Mouse (Mus musculus): ENCODE measurements around the gene Grik4. TPM values are rescaled to one million over a fixed set of nuclear protein-coding genes. Genes with fewer than 3 reads are reported as not detected.
"Not testable (repeated sequence)": the region's sequence is repeated elsewhere in the genome, so short reads cannot be mapped to it uniquely, and the experiment has no call there.

The Grik4 gene
- polyA plus RNA-seq, 1 experiment: 0.16 TPM

DNA sequence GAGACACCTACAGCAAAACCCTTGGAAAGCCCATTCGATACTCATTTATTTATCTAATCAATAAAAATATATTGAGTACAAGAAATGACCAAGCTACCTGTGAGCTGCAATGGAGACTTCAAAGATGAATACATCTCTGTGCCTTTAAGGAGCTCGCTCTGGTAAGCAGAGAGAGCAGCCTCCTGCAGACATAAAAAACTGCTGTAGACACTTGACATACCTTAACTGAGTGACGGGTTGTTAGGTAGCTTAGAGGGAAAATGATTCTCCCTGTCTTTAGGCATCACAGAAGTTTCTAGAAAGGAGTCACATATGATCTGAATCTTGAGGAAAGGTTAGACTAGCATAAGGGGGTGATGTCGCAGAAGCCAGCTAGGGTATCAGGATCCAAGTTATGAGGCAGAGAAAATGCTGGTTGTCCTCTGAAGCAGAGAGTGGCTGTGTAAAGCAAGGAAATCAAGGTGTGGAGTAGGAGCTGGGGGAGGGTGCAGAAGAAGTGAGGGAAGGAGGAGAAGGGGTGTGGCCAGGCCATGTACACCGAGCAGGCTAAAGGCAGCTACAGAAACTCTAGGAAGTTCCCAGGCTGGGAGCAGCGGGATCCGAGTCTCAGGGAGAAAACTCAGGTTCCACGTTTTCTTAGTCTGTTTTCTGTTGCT lies 160.9 kb downstream of the Grik4 start:
- Histone ChIP-seq H3K4me1 (replicated peaks; ENCODE audit: control insufficient read depth, insufficient read depth, low read length) (no peaks in the 10 kb centered on the region), H3K27me3 (ENCODE audit: control insufficient read depth, insufficient read depth, low read length) (no peaks in the 10 kb centered on the region), H3K36me3 (ENCODE audit: control insufficient read depth, insufficient read depth, low read length) (no peaks in the 10 kb centered on the region), H3K4me3 (ENCODE audit: control insufficient read depth, insufficient read depth, low read length) (no peak overlapping the region), H3K27ac (ENCODE audit: control insufficient read depth, insufficient read depth, low read length) (no peak overlapping the region)
- 69% methylated on average over 8 of the region's 8 CpGs for WGBS
- TF ChIP-seq CTCF (IDR thresholded peaks at IDR 0.05; ENCODE audit: borderline replicate concordance, control insufficient read depth, extremely low read depth, insufficient read depth, low read length, poor library complexity): no peak
- no peak for TF ChIP-seq POLR2A (IDR thresholded peaks at IDR 0.05; ENCODE audit: control insufficient read depth, extremely low read depth, insufficient read depth, low read length, poor library complexity)
- no peak for DNase-seq

DNA sequence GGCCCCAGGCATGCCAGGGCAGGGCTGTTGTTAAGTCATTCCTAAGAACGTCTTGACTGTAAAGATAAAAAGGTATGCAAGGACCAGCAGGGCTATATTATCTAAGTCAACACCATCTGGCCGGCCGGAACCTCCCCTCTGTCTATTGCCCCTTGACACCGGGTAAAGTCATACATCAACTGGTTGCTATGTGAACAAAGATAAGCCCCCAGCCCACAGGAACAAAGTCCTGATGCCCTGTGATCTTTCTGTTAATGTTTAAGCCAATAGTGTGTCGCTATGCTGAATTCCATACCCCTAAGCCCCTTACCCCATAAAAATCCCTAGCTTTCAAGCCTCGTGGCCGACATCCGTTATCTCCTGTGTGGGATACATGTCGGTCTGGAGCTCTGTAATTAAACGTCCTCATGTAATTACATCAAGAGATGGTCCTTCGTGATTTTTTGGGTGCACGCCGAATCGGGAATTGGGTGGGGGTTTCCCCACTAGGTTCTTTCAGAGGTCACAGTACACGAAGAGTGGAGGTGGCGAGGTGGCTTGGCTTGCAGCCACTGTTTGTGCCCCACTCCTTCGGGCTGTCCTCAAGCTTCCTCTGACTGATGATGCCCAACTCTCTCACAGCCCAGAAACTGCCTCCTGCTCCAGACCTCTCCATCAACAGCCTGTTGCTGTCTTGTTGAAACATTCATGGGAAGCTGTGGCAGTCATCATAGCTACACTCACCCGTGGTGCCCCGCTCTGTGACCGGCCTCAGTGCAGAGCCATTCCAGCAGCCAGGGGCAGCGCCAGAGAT lies 165.6 kb downstream of the Grik4 start:
- not testable (repeated sequence) for H3K4me3 ChIP-seq (ENCODE audit: control insufficient read depth, insufficient read depth, low read length); DNase-seq; H3K4me1 ChIP-seq (replicated peaks; ENCODE audit: control insufficient read depth, insufficient read depth, low read length); H3K36me3 ChIP-seq (ENCODE audit: control insufficient read depth, insufficient read depth, low read length); H3K27me3 ChIP-seq (ENCODE audit: control insufficient read depth, insufficient read depth, low read length); H3K27ac ChIP-seq (ENCODE audit: control insufficient read depth, insufficient read depth, low read length)
- WGBS: 38% methylated on average over 21 of the region's 21 CpGs

DNA sequence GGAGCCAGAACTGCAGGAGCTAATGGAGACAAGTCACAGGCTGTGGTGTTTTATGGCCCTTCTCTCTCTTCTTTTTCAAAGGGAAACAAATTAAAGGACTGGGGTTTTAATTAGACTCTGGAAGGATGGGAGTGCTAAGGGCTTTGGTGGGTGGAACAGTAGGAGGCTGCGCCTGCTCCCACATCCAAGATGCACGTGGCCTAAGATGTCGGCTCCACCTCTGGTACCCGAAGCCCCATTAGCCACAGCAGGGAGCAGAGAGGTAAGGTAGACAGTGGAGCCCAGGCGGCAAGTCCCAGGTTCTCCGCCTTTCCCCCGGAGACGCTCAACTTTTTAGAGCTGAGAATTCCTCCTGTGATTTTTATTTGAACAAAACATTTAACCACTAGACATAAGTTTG lies 166.4 kb downstream of the Grik4 start:
- Histone ChIP-seq H3K36me3 (ENCODE audit: control insufficient read depth, insufficient read depth, low read length) (no peaks in the 10 kb centered on the region), H3K4me1 (replicated peaks; ENCODE audit: control insufficient read depth, insufficient read depth, low read length) (no peaks in the 10 kb centered on the region), H3K27ac (ENCODE audit: control insufficient read depth, insufficient read depth, low read length) (no peak overlapping the region), H3K4me3 (ENCODE audit: control insufficient read depth, insufficient read depth, low read length) (no peak overlapping the region), H3K27me3 (ENCODE audit: control insufficient read depth, insufficient read depth, low read length) (no peaks in the 10 kb centered on the region)
- WGBS: 64% methylated on average over 8 of the region's 8 CpGs
- no peak for DNase-seq
- no peak for TF ChIP-seq CTCF (IDR thresholded peaks at IDR 0.05; ENCODE audit: borderline replicate concordance, control insufficient read depth, extremely low read depth, insufficient read depth, low read length, poor library complexity)
- TF ChIP-seq POLR2A (IDR thresholded peaks at IDR 0.05; ENCODE audit: control insufficient read depth, extremely low read depth, insufficient read depth, low read length, poor library complexity): no peak

DNA sequence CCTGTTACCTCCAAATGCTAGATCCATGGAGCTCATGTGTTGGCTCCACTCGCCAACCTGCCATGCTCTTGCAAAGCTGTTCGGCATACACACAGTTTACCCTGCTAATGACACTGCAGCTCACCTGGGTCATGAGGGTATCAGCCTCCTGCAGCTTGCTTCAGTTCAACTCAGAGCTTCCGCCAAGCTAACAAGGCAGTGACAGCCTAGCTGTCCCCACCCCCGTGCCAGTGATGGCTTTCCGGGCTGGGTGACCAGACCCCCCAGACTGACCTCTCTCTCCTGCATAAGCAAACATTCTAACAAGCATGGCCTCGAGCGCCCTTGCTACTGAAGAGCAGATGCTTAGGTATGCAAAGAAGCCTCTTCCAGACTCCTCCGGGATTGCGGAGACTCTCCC lies 167.5 kb downstream of the Grik4 start:
- DNase-seq: no peak
- Histone ChIP-seq H3K36me3 (ENCODE audit: control insufficient read depth, insufficient read depth, low read length) (no peaks in the 10 kb centered on the region), H3K4me3 (ENCODE audit: control insufficient read depth, insufficient read depth, low read length) (no peak overlapping the region), H3K4me1 (replicated peaks; ENCODE audit: control insufficient read depth, insufficient read depth, low read length) (no peaks in the 10 kb centered on the region), H3K27me3 (ENCODE audit: control insufficient read depth, insufficient read depth, low read length) (no peaks in the 10 kb centered on the region), H3K27ac (ENCODE audit: control insufficient read depth, insufficient read depth, low read length) (no peak overlapping the region)
- TF ChIP-seq POLR2A (IDR thresholded peaks at IDR 0.05; ENCODE audit: control insufficient read depth, extremely low read depth, insufficient read depth, low read length, poor library complexity) (no peak), CTCF (IDR thresholded peaks at IDR 0.05; ENCODE audit: borderline replicate concordance, control insufficient read depth, extremely low read depth, insufficient read depth, low read length, poor library complexity) (no peak)
- 64% methylated on average over 9 of the region's 9 CpGs for WGBS

DNA sequence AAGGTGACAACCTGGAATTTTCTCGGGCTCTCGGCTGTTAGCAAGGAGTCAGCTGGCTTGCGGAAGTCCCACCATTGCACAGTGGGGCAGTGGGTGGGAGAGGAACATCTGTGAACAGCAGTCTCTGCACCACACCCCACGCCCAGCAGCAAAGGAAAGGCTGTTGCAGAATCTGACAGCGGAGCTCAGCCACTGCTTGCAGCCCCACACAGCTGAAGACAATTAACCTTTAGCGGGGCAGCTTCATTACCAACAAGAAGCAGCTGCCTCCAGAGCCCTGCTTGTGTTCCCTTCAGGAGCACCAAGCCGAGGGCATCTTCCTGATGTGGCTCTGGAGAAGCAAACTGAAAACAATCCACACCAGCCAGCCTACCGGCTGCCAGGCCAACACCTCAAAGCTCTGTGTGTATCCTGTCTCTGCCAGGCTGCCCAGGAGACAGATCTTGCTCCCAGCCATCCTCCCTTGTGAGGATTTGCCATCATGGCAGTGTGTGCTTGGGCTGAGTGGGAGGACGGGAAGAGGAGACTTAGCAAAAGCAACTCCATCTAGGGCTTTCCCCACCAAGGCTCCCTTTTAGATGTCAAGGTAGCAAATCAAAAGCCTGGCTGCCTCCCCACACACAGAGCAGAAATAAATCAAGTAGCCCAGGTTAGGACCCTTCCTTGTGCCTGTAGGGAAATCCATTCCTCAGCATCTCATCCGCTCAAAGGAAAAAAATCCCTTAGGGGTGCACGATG lies 179.3 kb downstream of the Grik4 start:
- H3K4me3 ChIP-seq (ENCODE audit: control insufficient read depth, insufficient read depth, low read length): no peak overlapping the region
- H3K27me3 ChIP-seq (ENCODE audit: control insufficient read depth, insufficient read depth, low read length): no peaks in the 10 kb centered on the region
- no peaks in the 10 kb centered on the region for H3K4me1 ChIP-seq (replicated peaks; ENCODE audit: control insufficient read depth, insufficient read depth, low read length)
- WGBS: 63% methylated on average over 11 of the region's 11 CpGs
- H3K36me3 ChIP-seq (ENCODE audit: control insufficient read depth, insufficient read depth, low read length): no peaks in the 10 kb centered on the region
- DNase-seq: no peak
- TF ChIP-seq POLR2A (IDR thresholded peaks at IDR 0.05; ENCODE audit: control insufficient read depth, extremely low read depth, insufficient read depth, low read length, poor library complexity) (no peak), CTCF (IDR thresholded peaks at IDR 0.05; ENCODE audit: borderline replicate concordance, control insufficient read depth, extremely low read depth, insufficient read depth, low read length, poor library complexity) (no peak)
- no peak overlapping the region for H3K27ac ChIP-seq (ENCODE audit: control insufficient read depth, insufficient read depth, low read length)

DNA sequence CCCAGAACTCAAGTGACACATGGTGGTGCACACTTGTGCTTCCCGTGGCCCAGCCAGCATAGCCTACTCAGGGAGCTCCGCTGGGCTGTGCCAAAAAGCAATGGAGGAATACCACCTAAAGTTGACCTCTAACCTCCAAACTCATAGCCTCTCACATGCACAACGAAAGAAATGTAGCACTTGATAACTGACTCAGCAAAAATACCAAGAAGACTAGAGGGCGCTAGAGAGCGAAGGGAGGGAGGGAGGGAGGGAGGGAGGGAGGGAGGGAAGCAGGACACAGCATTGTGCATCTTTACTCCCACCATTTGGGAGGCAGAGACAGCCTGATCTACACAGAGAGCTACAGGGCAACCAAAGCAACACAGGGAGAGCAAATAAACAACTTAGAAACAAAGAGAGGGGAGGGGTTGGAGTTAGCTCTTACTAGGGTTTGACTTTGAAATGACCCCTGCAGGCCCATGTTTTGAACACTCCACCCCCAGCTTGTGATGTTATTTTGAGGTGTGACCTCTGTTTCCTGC lies 185.5 kb downstream of the Grik4 start:
- Histone ChIP-seq H3K27ac (ENCODE audit: control insufficient read depth, insufficient read depth, low read length) (no peak overlapping the region), H3K4me1 (replicated peaks; ENCODE audit: control insufficient read depth, insufficient read depth, low read length) (peaks cover 8% of the 10 kb centered on the region; the same call in 1 of the 2 replicates), H3K4me3 (ENCODE audit: control insufficient read depth, insufficient read depth, low read length) (no peak overlapping the region), H3K27me3 (ENCODE audit: control insufficient read depth, insufficient read depth, low read length) (no peaks in the 10 kb centered on the region), H3K36me3 (ENCODE audit: control insufficient read depth, insufficient read depth, low read length) (no peaks in the 10 kb centered on the region)
- 46% methylated on average over 4 of the region's 5 CpGs for WGBS
- no peak for DNase-seq
- TF ChIP-seq CTCF (IDR thresholded peaks at IDR 0.05; ENCODE audit: borderline replicate concordance, control insufficient read depth, extremely low read depth, insufficient read depth, low read length, poor library complexity) (no peak), POLR2A (IDR thresholded peaks at IDR 0.05; ENCODE audit: control insufficient read depth, extremely low read depth, insufficient read depth, low read length, poor library complexity) (no peak)

Measured in thymus, adult 2 months (tissue).